Mouse (Mus musculus) CD4-positive, CD25-positive, alpha-beta regulatory T cell, adult 9 weeks (primary cell): ENCODE measurements around the gene Erich3. TPM values are rescaled to one million over a fixed set of nuclear protein-coding genes. Genes with fewer than 3 reads are reported as not detected.

Source experiments
- polyA plus RNA-seq: library from polyadenylated mRNA; unstranded; fragments of 100-300 nt; shearing (Covaris generic); gene quantifications from one replicate; pipeline ENCODE4 v1.2.1, GENCODE M21; 2017

Gene Erich3
- polyA plus RNA-seq, result 0.30 TPM

DNA sequence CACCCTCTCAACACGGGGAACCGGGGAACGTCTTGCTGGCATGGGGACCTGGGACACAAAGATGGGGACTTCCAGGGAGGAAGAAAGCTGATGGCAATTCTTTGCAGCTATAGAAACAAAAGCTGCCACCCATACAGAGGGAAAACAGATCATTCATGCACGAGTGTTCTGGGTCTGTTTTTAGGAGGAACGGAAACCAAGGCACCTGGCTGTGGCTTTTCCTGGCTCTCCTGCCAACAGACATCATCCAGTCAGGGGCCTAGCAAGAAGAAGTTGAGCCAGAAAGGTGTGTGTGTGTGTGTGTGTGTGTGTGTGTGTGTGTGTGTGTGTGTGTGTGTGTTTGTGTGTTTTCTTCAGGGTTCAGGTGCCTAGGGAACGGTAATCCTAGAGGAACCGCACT, at the start of gene Erich3:
TSS of gene Erich3 (plus strand) at position 315 of the 400 bp plus-strand sequence.

Other genes starting within 250 kb of the Erich3 start
- 3.8 TPM for gene Cryz, start 67.1 kb upstream of the Erich3 start, polyA plus RNA-seq
- 8.6 TPM for gene Tyw3, start 66.8 kb upstream of the Erich3 start, polyA plus RNA-seq